Mouse (Mus musculus) stomach, embryonic 15.5 days (tissue): ENCODE data around the gene Cyyr1. TPM values are rescaled to one million over a fixed set of nuclear protein-coding genes. Genes with fewer than 3 reads are reported as not detected.

Source experiments
- ATAC-seq: fragments of 200-750 bp; cut with Nextera tagmentation; 2 replicates; pipeline ENCODE4 v1.8.0; 2017; ENCODE audit warnings: low read depth, moderate number of reproducible peaks, moderate TSS enrichment; ENCODE audit not compliant: insufficient read depth, low FRiP score
- H3K27ac ChIP-seq: fragments of 300-500 bp; sonication (generic); 2 replicates; pipeline ENCODE4 v1.5.1; 2015; ENCODE audit warnings: mild to moderate bottlenecking, inconsistent platforms
- H3K27me3 ChIP-seq: fragments of 300-500 bp; sonication (generic); replicated peaks from 2 replicates; pipeline ENCODE4 v1.6.1; 2015; ENCODE audit warnings: inconsistent platforms
- H3K36me3 ChIP-seq: fragments of 300-500 bp; sonication (generic); 2 replicates; pipeline ENCODE4 v1.6.1; 2015; ENCODE audit warnings: inconsistent platforms
- H3K4me1 ChIP-seq: fragments of 300-500 bp; sonication (generic); 2 replicates; pipeline ENCODE4 v1.6.1; 2015; ENCODE audit warnings: inconsistent platforms
- H3K4me2 ChIP-seq: fragments of 300-500 bp; sonication (generic); 2 replicates; pipeline ENCODE4 v1.6.1; 2015; ENCODE audit warnings: mild to moderate bottlenecking, inconsistent platforms
- H3K4me3 ChIP-seq: fragments of 300-500 bp; sonication (generic); replicated peaks from 2 replicates; pipeline ENCODE4 v1.5.1; 2015; ENCODE audit warnings: inconsistent platforms
- H3K9ac ChIP-seq: fragments of 300-500 bp; sonication (generic); 2 replicates; pipeline ENCODE4 v1.6.1; 2015; ENCODE audit warnings: inconsistent platforms
- H3K9me3 ChIP-seq: fragments of 300-500 bp; sonication (generic); 2 replicates; pipeline ENCODE4 v1.6.1; 2016; ENCODE audit warnings: inconsistent platforms
- WGBS: fragments of 180-500 bp; shearing (Covaris S2); methylation state at CpG from one replicate; pipeline ENCODE4 v1.1.7; 2015; 5-methylcytosine and 5-hydroxymethylcytosine counted together
- polyA plus RNA-seq: library from polyadenylated mRNA; unstranded; fragments of >200 nt; fragmentation: Nextera tagmentation; extraction: Ambion mirVana; gene quantifications from 2 replicates; pipeline ENCODE4 v1.2.1, GENCODE M21; 2015

Gene Cyyr1
- polyA plus RNA-seq, 1 experiment from 2014 or later, result 5.5 TPM

DNA sequence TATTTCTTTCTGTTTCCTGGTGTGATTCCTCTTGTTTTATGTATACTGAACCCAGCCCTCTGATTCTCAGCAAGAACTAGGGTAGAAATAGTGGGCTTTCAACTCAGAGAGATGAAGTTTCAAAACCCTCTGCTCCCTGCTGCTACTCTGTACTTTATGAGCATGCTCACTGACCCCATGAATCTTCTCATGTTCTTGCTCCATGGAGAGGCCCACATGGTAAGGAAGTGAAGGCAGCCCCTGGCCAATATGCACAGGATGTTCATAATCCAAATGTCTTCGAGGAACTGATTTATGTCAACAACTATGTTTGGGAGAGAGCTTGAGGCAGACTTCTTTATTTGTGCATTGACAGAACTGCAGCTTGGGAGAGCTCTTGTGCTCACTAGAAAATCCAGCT lies 106.9 kb downstream of the Cyyr1 start:
- no peak for ATAC-seq
- Histone ChIP-seq H3K4me1 (no peaks in the 10 kb centered on the region), H3K36me3 (no peaks in the 10 kb centered on the region), H3K4me3 (no peak overlapping the region), H3K4me2 (no peak overlapping the region), H3K9me3 (no peaks in the 10 kb centered on the region), H3K9ac (no peak overlapping the region), H3K27me3 (no peaks in the 10 kb centered on the region), H3K27ac (no peak overlapping the region)
- WGBS, result 41% methylated on average over 1 of the region's 1 CpGs

DNA sequence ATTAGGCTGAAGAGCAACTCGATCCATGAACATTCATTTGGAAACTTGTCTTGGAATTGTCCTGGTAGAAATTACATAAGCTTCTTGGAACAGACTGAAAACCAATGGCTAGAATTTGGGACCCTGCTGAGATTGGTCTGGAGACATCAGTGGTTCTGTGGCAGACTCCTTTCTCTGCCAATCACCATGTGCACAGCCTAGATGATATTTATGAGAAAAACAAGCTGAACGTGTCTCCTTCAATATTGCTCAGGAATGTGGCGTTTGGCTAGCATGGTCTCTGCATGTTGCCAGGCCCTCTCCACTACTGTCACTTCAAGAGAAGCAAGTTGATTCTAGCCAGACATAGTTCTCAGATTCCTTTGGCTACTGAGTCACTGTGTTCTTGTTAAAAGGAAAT lies 107.4 kb downstream of the Cyyr1 start:
- H3K27ac ChIP-seq, result no peak overlapping the region
- no peak overlapping the region for H3K4me2 ChIP-seq
- no peaks in the 10 kb centered on the region for H3K9me3 ChIP-seq
- no peaks in the 10 kb centered on the region for H3K27me3 ChIP-seq
- H3K36me3 ChIP-seq, result no peaks in the 10 kb centered on the region
- no peak for ATAC-seq
- H3K4me1 ChIP-seq, result no peaks in the 10 kb centered on the region
- no peak overlapping the region for H3K4me3 ChIP-seq
- 65% methylated on average over 3 of the region's 3 CpGs for WGBS
- H3K9ac ChIP-seq, result no peak overlapping the region

DNA sequence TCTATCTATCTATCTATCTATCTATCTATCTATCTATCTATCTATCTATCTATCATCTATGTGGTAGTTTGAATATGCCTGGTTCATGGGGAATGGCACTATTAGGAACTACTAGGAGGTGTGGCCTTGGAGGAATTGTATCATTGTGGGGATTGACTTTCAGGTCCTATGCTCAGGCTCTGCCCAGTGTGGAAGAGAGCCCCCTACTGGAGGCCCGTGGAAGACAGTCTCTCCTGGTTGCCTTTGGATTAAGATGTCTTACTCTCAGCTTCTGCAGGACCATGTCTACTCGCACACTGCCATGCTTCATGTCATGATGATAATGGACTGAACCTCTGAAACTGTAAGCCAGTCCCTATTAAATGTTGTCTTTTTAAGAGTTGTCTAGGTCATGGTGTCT lies 117.8 kb downstream of the Cyyr1 start:
- no peak overlapping the region for H3K27ac ChIP-seq
- H3K9me3 ChIP-seq, result no peaks in the 10 kb centered on the region
- H3K4me2 ChIP-seq, result no peak overlapping the region
- ATAC-seq, result no peak
- H3K9ac ChIP-seq, result no peak overlapping the region
- H3K27me3 ChIP-seq, result no peaks in the 10 kb centered on the region
- no peak overlapping the region for H3K4me3 ChIP-seq
- no peaks in the 10 kb centered on the region for H3K36me3 ChIP-seq
- no peaks in the 10 kb centered on the region for H3K4me1 ChIP-seq
- WGBS, result 72% methylated on average over 2 of the region's 2 CpGs

DNA sequence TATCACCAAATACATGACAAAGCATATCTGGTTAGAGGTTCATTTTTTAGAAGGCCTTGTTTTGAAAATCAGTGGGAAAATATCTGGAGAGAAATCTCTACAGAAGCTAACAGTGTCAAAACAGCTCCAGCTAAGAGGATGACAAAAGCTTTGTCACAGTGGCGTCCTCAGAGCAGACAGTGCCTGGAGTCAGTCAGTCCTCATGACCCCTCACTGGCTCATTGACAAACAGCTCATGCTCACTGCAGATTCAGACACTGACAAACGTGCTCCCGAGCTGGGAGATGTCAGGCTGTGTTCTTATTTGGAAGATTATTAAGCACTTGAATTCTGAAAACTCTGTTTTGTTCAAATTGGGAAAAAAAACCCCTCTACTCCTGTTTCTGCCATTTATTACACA lies 124.0 kb downstream of the Cyyr1 start:
- Histone ChIP-seq H3K4me1 (no peaks in the 10 kb centered on the region), H3K9ac (no peak overlapping the region), H3K36me3 (no peaks in the 10 kb centered on the region), H3K9me3 (no peaks in the 10 kb centered on the region), H3K27me3 (no peaks in the 10 kb centered on the region), H3K4me3 (no peak overlapping the region), H3K27ac (no peak overlapping the region), H3K4me2 (no peak overlapping the region)
- ATAC-seq, result no peak
- whole genome bisulfite sequencing, result 46% methylated on average over 3 of the region's 3 CpGs

DNA sequence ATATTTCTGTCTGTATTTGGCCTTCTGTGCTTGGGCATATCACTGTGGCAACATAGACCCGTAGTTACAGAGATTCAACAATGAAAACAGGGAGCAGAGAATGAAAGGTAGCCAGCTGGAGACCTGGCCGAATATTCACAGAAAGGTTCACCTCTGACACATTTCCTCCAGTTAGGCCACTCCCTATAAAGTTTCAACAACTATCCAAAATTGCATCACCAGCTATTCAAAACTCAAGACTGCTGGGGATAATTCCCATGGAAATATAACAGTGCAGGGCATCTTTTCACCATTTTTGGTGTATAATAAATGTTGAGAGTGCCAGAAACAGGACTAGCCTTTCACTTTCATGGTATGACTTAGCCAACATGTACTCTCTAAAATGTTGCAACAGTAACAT lies 130.3 kb downstream of the Cyyr1 start:
- no peak overlapping the region for H3K4me3 ChIP-seq
- H3K27ac ChIP-seq, result no peak overlapping the region
- H3K36me3 ChIP-seq, result no peaks in the 10 kb centered on the region
- H3K27me3 ChIP-seq, result no peaks in the 10 kb centered on the region
- no peaks in the 10 kb centered on the region for H3K4me1 ChIP-seq
- no peaks in the 10 kb centered on the region for H3K9me3 ChIP-seq
- no peak overlapping the region for H3K9ac ChIP-seq
- ATAC-seq, result no peak
- no peak overlapping the region for H3K4me2 ChIP-seq
- 79% methylated on average over 2 of the region's 2 CpGs for WGBS

DNA sequence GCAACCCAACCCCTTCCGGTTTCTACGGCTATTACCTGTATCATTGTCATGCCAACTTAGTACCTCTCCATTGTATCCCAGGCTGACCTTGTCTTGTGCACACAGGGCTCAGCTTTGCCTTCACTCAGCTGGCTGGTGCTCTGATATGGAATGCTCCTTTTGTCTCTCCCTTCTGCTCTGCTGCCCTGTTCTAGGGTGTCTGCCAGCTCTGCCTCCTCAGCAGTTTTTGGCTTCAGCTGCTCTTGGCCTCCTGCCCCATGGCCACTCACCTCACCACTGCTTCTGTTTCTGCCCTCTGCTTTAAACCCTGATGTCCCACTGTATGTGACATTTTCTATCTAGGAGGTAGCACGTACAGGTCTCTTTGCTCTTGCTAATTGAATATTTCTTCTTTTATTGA lies 137.8 kb downstream of the Cyyr1 start:
- no peak for ATAC-seq
- no peaks in the 10 kb centered on the region for H3K36me3 ChIP-seq
- H3K9ac ChIP-seq, result no peak overlapping the region
- H3K4me1 ChIP-seq, result no peaks in the 10 kb centered on the region
- no peak overlapping the region for H3K27ac ChIP-seq
- H3K4me2 ChIP-seq, result no peak overlapping the region
- WGBS, result 79% methylated on average over 3 of the region's 3 CpGs
- H3K4me3 ChIP-seq, result no peak overlapping the region
- H3K27me3 ChIP-seq, result no peaks in the 10 kb centered on the region
- no peaks in the 10 kb centered on the region for H3K9me3 ChIP-seq

DNA sequence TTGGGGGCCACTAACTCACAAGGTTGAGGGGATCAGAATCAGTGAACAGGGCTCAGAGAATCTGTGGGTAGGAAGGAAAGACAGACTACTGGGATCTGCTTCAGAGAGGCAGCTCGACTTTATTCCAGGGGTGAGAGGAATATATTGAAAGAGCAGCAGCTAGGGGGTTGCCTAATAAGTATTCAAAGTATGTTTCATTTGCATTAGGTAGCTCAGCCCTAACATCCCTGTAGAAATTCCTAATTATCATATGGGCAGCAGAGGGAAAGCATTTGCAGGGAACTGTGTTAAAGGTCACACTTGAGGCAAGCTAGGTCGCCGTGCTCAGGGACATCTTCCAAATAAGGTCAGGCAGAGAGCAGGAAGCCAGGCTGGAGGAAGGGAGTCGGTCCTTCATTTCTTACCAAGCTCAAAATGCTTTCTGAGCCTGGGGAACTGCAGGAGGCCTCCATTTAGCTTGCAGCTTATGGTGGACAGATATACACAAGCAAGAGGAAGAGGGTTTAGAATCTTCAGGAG lies 159.7 kb downstream of the Cyyr1 start:
- H3K36me3 ChIP-seq, result no peaks in the 10 kb centered on the region
- no peak for ATAC-seq
- H3K9me3 ChIP-seq, result no peaks in the 10 kb centered on the region
- no peak overlapping the region for H3K4me2 ChIP-seq
- no peaks in the 10 kb centered on the region for H3K27me3 ChIP-seq
- no peak overlapping the region for H3K4me3 ChIP-seq
- peaks cover 4% of the 10 kb centered on the region; the same call in 1 of the 2 replicates for H3K4me1 ChIP-seq
- WGBS, result 23% methylated on average over 4 of the region's 4 CpGs
- no peak overlapping the region for H3K27ac ChIP-seq
- no peak overlapping the region for H3K9ac ChIP-seq

DNA sequence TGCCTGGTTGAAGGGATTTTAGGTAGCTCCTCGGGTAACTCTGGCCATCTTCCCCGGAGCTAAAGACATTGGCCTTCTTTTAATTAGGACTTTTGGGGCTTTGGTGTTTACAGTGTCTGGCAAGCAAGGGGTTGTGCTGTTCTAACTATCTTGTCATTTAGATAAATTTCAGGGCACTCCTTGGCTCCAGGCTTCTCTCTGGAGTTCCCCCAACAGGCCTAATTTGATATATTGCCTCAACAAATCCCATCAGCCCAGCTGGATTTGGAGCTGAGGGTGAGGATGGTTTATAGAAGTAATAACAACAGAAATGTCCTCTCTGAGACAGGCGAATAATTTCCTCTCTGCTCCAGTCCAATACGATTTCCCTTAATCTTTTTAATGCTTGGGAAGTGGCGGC lies 166.4 kb downstream of the Cyyr1 start:
- H3K4me3 ChIP-seq, result no peak overlapping the region
- no peak overlapping the region for H3K27ac ChIP-seq

More for the DNA sequence above, 166.4 kb downstream of the Cyyr1 start:
- Histone ChIP-seq H3K9me3 (no peaks in the 10 kb centered on the region), H3K4me2 (no peak overlapping the region), H3K36me3 (no peaks in the 10 kb centered on the region), H3K4me1 (no peaks in the 10 kb centered on the region), H3K9ac (no peak overlapping the region), H3K27me3 (no peaks in the 10 kb centered on the region)
- ATAC-seq, result no peak
- WGBS, result 25% methylated on average over 5 of the region's 5 CpGs

Other genes starting within 250 kb of the Cyyr1 start
- 37.6 and 45.9 TPM in 2 replicates for gene Adamts1, start 249.7 kb upstream of the Cyyr1 start, polyA plus RNA-seq